Mouse (Mus musculus) G1E-ER4 (cell line): Measurements from ENCODE around the gene Bmp4. TPM values are rescaled to one million over a fixed set of nuclear protein-coding genes. Genes with fewer than 3 reads are reported as not detected.

ENCODE experiments used
- GATA1 ChIP-seq: IDR thresholded peaks from one replicate; pipeline ENCODE4 v1.8.0; 2012; ENCODE audit warnings: low read length, inconsistent platforms
- polyA plus RNA-seq: library from polyadenylated mRNA; stranded (reverse); fragments of >175 nt; gene quantifications from 2 replicates; pipeline ENCODE4 v1.2.3, GENCODE M21; 2012

Bmp4 gene
- polyA plus RNA-seq, result not detected in 2 replicates

DNA sequence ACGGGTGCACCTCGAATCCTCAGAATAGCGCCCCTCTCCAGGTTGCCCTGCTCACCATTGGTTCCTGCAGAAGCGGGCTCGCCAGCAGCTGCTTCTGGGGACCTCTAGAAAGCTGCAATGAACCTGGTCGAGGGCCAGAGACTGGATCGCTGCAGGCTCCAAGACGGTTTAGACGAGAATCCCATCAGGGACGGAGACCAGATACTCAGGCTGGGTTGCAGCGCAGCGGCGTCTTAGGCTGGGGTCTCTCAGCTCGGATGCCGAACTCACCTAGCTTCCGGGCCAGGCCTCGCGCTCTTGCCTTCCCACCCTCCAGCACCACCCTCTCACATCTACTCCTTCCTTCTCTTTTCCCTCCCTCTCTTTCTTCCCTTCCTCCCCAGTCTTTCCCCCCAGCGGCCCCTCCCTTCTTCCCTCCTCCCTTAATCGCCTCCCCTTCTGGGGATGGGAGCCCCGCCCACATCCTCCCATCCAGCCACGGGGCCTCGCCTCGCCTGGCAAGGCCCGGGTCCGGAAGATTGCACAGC, at the start of gene Bmp4:
Bmp4 (minus strand) TSS at position 421 of the 527 bp plus-strand sequence.
- no peak for TF ChIP-seq GATA1

DNA sequence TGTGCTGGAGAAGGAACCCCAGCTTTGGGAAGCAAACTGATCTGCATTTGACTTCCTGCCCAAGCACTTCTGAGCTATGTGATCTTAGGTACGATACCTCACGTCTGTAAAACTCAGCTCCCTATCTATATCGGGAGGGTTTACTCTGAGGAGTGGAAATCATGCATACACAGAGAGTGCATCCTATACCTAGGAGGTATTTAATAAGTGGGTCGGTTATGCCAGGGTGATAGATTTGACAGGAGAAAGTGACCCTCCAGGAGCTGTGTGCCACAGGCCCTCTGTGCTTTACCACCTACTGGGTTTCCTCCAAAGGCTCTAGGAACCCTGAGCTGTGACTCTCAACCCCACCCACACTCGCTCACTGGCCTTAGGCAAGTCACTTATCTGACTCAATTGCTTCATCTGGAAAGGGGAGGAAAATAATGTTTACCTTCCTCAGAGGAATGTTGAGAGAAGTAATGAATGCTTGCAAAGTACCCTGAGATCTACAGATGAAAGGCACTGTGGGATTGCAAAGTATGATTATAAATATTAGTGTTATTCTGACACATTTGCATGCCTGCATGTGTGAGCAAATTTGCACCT, 49.1 kb upstream of the Bmp4 start:
- TF ChIP-seq GATA1, result no peak

DNA sequence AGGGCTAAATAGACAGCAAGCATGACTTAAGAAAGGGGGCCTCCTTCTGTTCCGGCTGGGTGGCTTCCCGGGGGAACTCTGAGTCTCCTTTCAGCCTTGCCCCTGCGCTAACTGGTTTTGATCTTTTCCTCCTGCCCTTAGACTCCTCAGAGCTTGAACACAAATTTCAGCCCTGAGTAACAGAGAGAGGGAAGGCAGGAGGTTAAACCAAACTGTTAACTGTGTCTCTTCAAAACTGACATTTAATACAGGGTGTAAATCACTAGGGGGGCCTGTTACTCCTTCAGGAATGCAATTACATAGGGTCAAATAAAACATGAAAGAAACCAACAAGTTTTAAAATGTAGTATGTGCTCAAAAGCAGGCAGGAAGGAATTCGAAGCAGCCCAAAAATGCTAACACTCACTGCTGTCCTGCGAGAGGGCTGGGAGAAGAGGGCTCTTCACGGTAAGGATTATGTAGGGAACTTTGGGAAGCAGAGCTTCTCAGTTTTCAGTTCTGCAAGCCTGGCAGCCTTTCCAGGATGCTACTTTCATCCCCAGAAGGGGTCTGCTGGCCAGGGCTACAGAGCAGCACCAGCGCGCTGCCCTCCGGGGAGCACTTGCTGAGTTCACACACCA, 46.1 kb upstream of the Bmp4 start:
- no peak for TF ChIP-seq GATA1

DNA sequence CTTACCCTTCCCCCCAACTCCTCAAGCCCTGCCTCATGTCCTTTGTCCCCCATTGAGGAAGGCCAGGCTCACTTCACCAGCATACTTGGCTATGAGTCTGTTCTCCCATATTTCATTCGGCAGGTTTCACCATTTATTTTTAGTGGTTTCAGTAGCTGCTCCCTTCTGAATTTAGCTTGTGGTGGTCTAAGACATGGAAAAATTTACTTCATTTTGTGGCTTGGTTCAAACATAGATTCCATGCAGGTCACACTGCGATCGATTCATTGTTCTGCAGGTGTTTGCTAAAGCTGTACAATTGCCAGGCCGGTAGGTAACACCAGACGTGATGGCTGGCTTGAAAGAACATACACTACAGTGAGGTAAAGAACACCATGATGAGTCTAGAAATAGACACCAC, 39.8 kb upstream of the Bmp4 start:
- no peak for TF ChIP-seq GATA1

DNA sequence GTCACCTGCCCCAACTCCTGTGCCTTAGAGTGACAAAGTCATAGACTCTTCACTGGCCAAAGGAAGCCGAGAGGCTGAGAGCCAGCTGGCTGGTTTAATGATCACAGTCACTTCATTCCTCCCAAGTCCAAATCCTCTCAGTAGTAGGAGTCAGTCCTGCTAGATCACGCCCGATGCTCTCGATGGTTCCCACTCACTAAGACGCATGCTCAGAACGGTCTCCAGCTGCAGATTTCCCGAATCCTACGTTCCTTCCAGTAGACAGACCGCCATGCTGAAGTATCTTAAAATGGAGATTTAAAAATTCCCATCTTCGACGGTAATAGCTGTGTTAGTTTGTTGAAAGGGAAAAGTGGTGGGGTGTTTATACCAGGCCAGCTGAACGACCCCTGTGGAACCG, 36.8 kb upstream of the Bmp4 start:
- TF ChIP-seq GATA1, result no peak

DNA sequence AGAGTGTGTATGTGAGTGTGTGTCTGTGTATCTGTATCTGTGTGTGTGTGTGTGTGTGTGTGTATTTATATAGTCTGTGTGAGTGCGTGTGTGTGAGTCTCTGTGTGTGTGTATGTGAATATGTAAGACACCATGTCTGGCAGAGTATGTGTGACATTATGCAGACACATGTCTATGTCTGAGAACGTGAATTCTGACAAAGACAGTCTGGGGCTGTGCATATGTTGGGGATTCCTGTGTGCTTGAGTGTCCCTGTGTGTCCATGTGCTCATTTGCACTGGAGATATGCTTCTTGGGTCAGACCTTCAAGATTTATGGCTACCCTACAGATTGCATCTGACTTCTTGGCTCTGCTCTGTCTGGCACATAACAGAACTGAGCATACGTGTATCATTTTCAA, 31.4 kb upstream of the Bmp4 start:
- TF ChIP-seq GATA1, result no peak

DNA sequence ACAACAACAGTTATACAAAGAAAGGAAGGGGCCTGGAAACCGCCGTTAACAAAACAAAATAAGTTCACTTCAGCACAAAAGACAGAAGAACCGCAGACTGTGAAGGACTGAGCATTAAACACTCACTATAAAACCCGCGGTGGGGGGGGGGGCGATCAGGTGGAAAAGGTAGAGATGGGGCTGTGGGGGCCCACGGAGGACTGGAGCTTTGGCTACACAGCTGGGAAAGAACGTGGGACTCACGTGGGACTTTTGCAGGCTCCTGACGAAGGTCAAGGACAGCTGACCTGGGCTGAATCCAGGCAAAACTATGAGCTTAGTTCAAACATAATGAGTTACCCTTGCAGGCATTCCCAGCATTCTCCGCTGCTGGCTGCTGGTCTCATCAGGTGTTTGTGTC, 28.8 kb upstream of the Bmp4 start:
- TF ChIP-seq GATA1, result no peak

DNA sequence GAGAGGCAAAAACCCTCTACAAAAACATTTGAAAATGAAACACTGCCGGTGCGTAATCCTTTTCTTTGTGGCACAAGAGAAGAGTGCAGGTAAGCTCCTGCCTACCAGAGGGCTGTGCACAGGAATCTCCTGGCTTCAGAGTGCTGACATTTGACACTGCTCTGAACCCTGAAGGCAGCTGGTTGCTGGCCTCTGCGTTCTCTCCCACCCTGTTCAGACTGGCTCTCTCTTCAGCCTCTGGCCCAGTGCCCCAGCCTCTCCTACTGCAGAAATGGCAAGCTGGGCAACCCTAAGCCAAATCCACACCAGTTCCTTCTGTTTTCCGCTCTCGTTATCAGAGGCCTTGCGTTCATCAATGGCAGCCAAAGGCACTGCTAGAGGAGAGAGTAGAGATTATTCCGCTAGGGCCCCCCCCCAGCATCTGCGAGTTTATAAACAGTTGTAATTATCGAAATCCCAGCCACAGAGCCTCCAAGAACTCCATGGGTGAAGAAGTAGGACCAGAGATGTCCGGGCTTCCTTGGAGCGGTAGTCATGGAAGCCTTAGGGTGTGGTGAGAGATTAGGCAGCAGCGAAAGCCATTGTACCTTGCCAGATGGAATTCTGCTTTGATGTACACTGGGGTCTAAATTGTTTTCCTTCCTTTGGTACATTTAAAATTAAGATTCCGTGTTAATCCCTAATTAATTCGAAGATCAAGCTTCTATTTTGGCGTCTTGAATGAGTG, 28.1 kb upstream of the Bmp4 start:
- TF ChIP-seq GATA1, result no peak

DNA sequence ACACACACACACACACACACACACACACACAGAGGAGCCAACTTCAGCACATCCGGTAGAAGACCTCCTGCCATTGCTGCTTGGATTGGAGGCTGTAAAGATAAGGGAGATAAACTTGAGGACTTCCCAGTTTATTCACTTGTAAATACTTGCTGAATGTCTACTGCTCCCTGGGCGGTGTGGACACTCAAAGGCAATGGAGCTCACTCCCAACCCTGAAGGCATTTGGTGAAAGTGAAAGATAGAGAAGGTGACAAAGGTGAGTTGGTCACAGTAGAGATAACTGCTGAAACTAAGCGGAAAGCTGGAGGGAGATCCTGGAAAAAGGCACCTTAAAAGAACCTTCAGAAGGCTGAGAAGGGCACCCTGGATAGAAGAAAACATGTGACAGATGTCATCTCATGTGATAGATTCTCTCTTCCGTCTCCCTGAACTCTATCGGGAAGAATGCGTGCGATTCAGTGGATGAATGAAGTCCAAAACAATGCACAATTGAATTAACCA, 22.1 kb upstream of the Bmp4 start:
- no peak for TF ChIP-seq GATA1

DNA sequence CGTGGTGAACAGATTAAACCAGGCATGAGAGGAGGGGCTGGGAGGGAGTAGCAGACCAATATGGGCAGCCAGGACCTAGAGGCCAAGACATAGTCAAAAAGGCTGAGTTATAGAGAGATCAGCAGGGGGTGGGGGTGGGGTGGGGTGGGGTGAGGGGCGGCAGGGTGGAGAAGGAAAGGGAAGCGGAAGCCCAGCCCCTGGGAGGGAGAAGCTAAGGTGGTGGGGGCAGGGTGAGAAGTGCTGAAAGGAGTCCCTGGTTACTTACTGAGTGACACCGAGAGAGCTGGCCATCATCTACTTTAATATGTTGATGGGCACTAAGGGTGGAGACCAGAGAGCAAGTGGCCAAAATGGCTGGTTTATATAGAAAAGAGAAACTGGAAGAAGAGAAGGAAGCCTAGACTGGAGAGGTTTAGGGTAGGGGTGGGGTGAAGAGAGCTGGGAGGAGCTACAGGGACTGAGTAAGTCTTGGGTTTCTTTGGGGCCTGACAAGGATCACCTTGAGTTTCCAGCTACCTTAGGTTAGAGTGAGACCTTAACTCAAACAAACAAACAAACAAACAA, 20.2 kb upstream of the Bmp4 start:
- no peak for TF ChIP-seq GATA1

DNA sequence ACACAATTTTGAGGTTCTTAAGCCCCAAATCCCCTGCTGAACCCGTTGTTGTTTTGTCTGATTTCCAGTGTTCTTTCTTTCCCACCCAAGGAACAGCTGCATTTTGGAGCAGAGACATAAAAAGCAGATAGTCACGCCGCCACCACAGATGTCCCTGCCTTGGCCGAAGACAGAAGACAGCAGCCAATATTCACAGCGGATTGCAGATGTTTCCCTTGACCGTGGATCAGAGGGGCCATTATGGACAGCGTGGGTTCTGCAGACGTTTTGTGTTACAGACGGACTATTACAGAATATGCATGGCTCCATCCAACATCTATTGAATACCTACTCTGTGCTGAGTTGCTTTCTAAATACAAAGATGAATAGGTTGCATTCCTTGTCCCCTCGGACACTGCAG, 18.5 kb upstream of the Bmp4 start:
- no peak for TF ChIP-seq GATA1

DNA sequence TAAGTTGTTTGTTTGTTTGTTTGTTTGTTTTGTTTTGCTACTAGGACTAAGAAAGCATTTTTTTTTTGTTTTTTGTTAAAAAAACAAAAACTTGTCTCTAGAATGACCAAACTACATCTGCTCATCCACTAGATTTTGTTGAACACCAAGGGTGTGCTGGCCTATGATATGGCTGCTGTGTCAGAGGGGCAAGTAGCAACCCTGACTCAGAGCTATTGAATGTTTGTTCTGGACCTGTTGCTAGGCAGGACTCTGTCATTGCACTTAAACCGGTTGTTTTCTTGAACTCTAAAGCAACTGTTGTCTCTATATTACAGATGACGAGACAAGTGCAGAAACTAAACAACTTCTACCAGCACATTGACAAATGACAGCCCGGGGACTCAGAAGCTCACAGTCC, 17.9 kb upstream of the Bmp4 start:
- TF ChIP-seq GATA1, result no peak

DNA sequence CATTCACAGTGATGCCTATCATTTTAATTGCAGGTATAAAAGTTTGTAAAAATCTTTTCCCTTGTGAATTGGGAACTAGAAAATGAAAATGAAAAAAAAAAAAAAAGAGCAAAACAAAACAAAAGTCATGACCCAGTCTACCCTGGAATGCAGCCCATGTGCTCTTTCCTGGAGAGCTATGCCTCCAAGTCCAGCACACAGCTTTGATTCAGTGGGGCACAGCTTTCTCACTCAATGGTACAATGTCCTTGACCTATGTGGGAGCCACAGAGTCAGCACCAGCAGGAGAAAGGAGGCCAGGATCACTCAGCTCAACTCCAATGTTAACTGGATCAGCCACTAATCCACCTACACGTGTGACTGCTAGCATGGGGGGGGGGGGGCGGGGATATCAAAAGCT, 9.5 kb upstream of the Bmp4 start:
- TF ChIP-seq GATA1, result no peak

DNA sequence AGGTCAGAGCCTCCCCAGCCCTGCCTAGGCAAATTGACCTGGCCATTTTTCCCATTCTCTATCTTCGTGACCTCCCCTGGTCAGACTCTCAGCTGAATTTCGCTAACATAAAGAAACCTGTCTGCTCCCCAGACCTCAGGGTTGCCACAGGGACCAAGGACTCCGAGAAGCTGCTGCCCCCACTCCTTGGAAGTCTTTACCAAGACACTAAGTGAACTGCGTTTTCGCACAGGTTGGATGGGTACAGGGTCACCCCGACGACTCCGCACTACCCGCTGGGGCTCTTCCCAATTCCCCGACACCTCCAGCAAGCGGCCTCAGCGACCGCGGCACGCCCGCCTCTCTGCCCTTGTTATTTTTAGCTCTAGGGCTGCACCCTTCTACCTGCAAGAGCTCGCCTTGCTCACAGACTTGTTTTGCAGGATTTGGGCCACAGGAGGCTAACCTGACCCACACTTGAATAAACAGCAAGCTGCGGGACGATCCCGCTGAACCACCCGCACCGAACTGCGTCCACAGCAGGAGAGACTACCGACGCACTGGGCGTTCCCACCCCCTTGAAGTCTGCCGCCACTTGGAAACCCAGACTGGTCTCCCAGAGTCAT, 7.7 kb upstream of the Bmp4 start:
- no peak for TF ChIP-seq GATA1

DNA sequence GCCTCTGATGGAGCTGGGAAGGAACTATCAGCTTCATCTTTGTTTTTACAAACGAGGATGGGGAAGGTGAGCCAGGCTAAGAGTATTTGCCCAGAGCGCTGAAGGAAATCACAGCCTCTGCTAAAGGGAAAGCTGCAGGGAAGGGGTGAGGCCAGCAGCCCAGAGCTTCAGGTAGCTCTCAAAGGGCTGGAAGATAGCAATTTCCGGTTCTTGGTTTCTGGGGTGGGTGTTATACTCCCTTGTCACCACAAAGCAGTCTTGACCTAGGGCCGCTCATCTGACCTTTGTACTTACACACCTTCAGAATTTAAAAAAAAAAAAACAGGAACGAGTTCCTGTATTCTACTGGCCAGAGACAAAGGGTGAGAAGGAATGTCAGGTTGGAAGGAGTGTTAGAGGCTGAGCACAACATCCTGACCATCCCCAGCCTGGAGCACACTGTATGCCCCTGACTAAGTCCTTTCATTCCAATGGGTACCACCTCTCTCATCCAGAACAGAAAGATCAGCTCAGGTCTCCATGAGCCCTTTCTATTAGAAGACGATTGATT, 1.2 kb upstream of the Bmp4 start:
- TF ChIP-seq GATA1, result no peak
